Mouse (Mus musculus) ES-E14 (cell line): Measurements from ENCODE around the gene Klhdc4. TPM values are rescaled to one million over a fixed set of nuclear protein-coding genes. Genes with fewer than 3 reads are reported as not detected.

Experiments used
- DNase-seq: peaks from one replicate; pipeline ENCODE4 v3.0.0-alpha.2; 2013; ENCODE audit warnings: low read depth, low spot score
- H3K27ac ChIP-seq: 2 replicates; pipeline ENCODE4 v1.5.1; 2012; ENCODE audit warnings: low read depth, mild to moderate bottlenecking, low read length, moderate library complexity, mixed read lengths; ENCODE audit not compliant: poor library complexity, insufficient read depth, severe bottlenecking
- H3K36me3 ChIP-seq: 2 replicates; pipeline ENCODE4 v1.6.1; 2012; ENCODE audit warnings: mild to moderate bottlenecking, low read length, moderate library complexity, mixed read lengths; ENCODE audit not compliant: control insufficient read depth, poor library complexity, insufficient read depth, severe bottlenecking
- H3K4me1 ChIP-seq, 2 experiments: fragments of 150-350 bp in 1 of 2; sonication (generic) in 1 of 2; 2 replicates each; pipeline ENCODE4 v1.6.1; 2012; ENCODE audit warnings: low read length in 2 of 2, mild to moderate bottlenecking in 1 of 2, mixed read lengths in 1 of 2; ENCODE audit not compliant: control insufficient read depth in 2 of 2, insufficient read depth in 2 of 2, poor library complexity in 1 of 2
- H3K4me3 ChIP-seq, 2 experiments: fragments of 150-350 bp in 1 of 2; sonication (generic) in 1 of 2; 2 replicates each; pipeline ENCODE4 v1.5.1; 2012; ENCODE audit warnings: low read length in 2 of 2, low read depth in 1 of 2, mild to moderate bottlenecking in 1 of 2, mixed read lengths in 1 of 2; ENCODE audit not compliant: insufficient read depth in 1 of 2, poor library complexity in 1 of 2, severe bottlenecking in 1 of 2
- H3K9ac ChIP-seq: 2 replicates; pipeline ENCODE4 v1.6.1; 2012; ENCODE audit warnings: low read depth, mild to moderate bottlenecking, low read length, mixed read lengths; ENCODE audit not compliant: poor library complexity, insufficient read depth, severe bottlenecking
- H3K9me3 ChIP-seq: fragments of 150-350 bp; sonication (generic); 2 replicates; pipeline ENCODE4 v1.6.1; 2012; ENCODE audit warnings: low read depth, mild to moderate bottlenecking, low read length; ENCODE audit not compliant: control insufficient read depth, insufficient read depth
- CHD2 ChIP-seq: IDR thresholded peaks from 2 replicates; pipeline ENCODE4 v1.6.1; 2014; ENCODE audit warnings: mild to moderate bottlenecking, low read depth, low read length, inconsistent platforms
- HCFC1 ChIP-seq: IDR thresholded peaks from 2 replicates; pipeline ENCODE4 v1.6.1; 2012; ENCODE audit warnings: low read length, inconsistent platforms, borderline replicate concordance; ENCODE audit not compliant: insufficient read depth
- MAFK ChIP-seq: IDR thresholded peaks from 2 replicates; pipeline ENCODE4 v1.6.1; 2014; ENCODE audit warnings: mild to moderate bottlenecking, low read depth, low read length, inconsistent platforms; ENCODE audit not compliant: insufficient read depth
- ZC3H11A ChIP-seq: IDR thresholded peaks from 2 replicates; pipeline ENCODE4 v1.6.1; 2012; ENCODE audit warnings: low read depth, mild to moderate bottlenecking, inconsistent platforms, low read length, borderline replicate concordance
- ZNF384 ChIP-seq: IDR thresholded peaks from 2 replicates; pipeline ENCODE4 v1.6.1; 2012; ENCODE audit warnings: low read depth, low read length, inconsistent platforms
- in situ Hi-C, 2 experiments: fragments of 600-800 bp; cut with MboI; formaldehyde crosslinking; loops; one replicate each; pipeline ENCODE4 v1.15.1; 2025; ENCODE audit warnings: low sequenced_read_pairs in 2 of 2, inconsistent platforms in 1 of 2; ENCODE audit not compliant: unreplicated experiment in 2 of 2
- total RNA-seq: library from RNA; depleted of rRNA; stranded (reverse); fragments of 300-350 nt; gene quantifications from 2 replicates; pipeline ENCODE4 v1.2.3, GENCODE M21; 2012

Klhdc4 gene
- total RNA-seq, 1 experiment: 65.9 TPM

DNA sequence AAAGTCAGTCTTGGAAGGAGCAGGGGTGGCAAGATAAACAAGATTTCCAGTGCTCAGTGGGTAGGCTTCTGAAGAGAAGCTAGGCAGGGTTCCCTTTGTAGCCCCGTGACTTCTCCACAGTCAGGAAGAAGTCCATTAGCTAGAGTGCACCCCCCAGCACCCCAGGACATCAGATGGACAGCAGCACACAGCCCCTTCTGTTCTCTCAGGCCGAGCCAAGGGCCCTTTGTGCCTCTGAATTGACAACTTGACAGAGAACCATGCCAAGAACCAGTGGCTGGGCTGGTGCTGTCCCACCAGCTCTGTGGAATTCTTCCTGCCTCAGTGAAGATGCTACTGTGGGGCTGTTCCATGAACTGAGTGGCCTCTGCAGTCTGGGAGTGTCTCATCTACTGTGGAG lies 28.4 kb upstream of the Klhdc4 start:
- H3K4me3 ChIP-seq: no peak overlapping the region
- peaks cover 0 to 10% of the 10 kb centered on the region in 2 experiments; a peak in 1 of 4 replicates for H3K4me1 ChIP-seq
- in situ Hi-C loops: loop anchor here in 1 of 2 experiments (10.0 kb wide), 1 partner anchor 57 kb away; no protein-coding TSS in a partner anchor
- TF ChIP-seq CHD2: no peak
- TF ChIP-seq ZC3H11A: no peak
- TF ChIP-seq HCFC1: no peak
- TF ChIP-seq MAFK: no peak
- no peak for TF ChIP-seq ZNF384
- H3K9me3 ChIP-seq: no peaks in the 10 kb centered on the region
- no peak overlapping the region for H3K27ac ChIP-seq
- H3K9ac ChIP-seq: no peak overlapping the region
- DNase-seq: no peak
- no peaks in the 10 kb centered on the region for H3K36me3 ChIP-seq

DNA sequence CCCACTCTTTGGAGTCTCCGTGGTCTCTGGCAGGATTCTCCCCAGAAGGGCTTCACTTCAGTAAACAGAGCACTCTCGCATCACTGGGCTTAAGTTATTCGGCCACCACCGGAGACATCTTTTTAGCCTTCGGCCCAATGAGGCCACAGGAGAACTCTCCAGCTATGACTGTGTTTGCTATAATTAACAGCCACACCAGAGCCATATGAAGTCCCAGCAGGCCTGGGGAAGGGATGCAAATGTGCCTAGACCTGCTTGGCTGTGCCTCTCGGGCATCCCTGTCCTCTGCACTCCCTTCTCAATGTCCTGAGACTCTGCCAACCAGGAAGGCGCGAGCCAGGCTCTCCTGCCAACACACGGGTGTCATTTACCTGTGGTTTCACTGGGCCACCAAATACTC lies 28.0 kb upstream of the Klhdc4 start:
- DNase-seq: no peak
- in situ Hi-C loops: loop anchor here in 1 of 2 experiments (10.0 kb wide), 1 partner anchor 57 kb away; no protein-coding TSS in a partner anchor
- Histone ChIP-seq H3K36me3 (no peaks in the 10 kb centered on the region), H3K9ac (no peak overlapping the region), H3K9me3 (no peaks in the 10 kb centered on the region), H3K4me1 (peaks cover 1 to 10% of the 10 kb centered on the region in 2 experiments; a peak in 2 of 4 replicates), H3K27ac (no peak overlapping the region), H3K4me3 (no peak overlapping the region)
- no peak for TF ChIP-seq MAFK

DNA sequence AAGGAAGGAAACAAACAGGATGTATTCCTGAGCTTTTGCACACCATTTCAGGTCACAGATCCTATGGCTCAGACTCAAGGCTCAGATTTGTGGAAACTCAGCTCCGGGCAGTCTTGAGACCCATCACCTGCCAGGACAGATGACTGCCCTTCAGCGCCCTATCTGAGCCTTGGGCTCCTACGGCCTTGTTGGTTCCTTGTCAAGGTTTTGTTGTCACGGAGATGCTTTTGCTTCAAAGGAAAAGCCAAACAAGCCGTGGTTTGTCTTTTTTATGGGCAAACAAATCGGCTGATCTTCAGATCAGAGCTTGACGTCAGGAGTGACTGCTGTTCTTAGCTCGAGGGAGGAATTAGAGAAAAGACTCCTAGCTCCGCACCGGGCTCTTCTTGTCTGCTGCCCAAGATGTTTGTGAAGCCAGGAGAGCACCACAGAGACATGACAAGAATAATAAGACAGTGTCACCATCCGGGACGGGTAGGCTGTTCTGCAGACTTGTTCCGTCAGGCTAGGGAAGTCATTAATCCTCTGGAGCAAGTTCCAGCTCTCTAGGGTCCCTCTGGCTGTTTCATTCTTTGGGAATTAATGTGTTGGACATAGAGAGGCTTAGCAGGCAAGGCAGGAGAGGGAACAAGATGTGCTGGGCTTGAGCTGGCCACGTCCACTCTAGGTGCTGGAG lies 26.8 kb upstream of the Klhdc4 start:
- no peak for DNase-seq
- peaks cover 3 to 11% of the 10 kb centered on the region in 2 experiments; a peak in 2 of 4 replicates for H3K4me1 ChIP-seq
- H3K4me3 ChIP-seq: no peak overlapping the region
- no peak overlapping the region for H3K27ac ChIP-seq
- H3K9ac ChIP-seq: no peak overlapping the region
- no peaks in the 10 kb centered on the region for H3K9me3 ChIP-seq
- in situ Hi-C loops: loop anchor here in 1 of 2 experiments (10.0 kb wide), 1 partner anchor 59 kb away; no protein-coding TSS in a partner anchor
- TF ChIP-seq ZNF384 (no peak), MAFK (no peak)
- H3K36me3 ChIP-seq: no peaks in the 10 kb centered on the region

DNA sequence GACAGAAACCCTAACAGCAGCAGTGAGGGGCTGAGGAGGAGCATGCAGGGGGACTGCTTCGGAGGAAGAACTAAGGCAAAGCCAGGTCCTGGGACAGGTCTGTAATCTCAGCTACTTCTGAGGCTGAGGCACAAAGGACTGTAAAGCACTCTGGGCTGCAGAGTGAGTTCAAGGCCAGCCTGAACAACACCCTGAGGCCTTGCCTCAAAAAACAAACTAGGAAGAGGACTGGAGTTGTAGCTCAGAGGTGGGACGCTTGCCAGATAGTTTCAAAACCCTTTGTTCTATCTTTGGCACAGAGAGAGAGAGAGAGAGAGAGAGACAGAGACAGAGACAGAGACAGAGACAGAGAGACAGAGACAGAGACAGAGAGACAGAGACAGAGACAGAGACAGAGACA lies 24.2 kb upstream of the Klhdc4 start:
- Histone ChIP-seq H3K4me3 (no peak overlapping the region), H3K9ac (no peak overlapping the region), H3K27ac (no peak overlapping the region), H3K4me1 (peaks cover 7 to 15% of the 10 kb centered on the region in 2 experiments; a peak in 3 of 4 replicates), H3K9me3 (no peaks in the 10 kb centered on the region), H3K36me3 (no peaks in the 10 kb centered on the region)
- TF ChIP-seq MAFK: no peak
- TF ChIP-seq CHD2: no peak
- TF ChIP-seq ZNF384: no peak
- in situ Hi-C loops: loop anchor here in 1 of 2 experiments (10.0 kb wide), 1 partner anchor 61 kb away; no protein-coding TSS in a partner anchor
- no peak for DNase-seq

DNA sequence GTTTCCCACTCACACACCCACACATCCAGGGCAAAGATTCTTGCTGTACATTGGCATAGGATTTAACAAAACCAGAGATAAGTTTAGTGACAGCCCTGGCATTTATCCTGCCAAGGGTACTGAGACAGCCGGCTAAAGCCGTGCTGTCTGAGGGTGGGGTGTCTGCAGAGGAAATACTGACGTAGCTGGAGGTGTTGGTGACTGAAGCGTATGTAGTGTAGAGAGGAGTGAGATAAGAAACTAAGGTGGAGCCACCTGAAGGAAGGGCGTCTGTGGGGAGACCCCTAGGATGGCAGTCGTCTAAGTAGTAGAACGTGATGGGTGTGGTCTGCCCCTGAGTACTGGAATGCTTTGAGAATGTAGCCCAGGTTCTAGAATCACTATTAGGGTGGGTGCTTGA lies 23.1 kb upstream of the Klhdc4 start:
- in situ Hi-C loops: loop anchor here in 1 of 2 experiments (10.0 kb wide), 1 partner anchor 62 kb away; no protein-coding TSS in a partner anchor
- TF ChIP-seq ZC3H11A (no peak), HCFC1 (no peak), ZNF384 (no peak), CHD2 (no peak), MAFK (no peak)
- H3K36me3 ChIP-seq: no peaks in the 10 kb centered on the region
- no peak for DNase-seq
- H3K4me1 ChIP-seq: peaks cover 7 to 15% of the 10 kb centered on the region in 2 experiments; a peak in 3 of 4 replicates
- H3K9ac ChIP-seq: no peak overlapping the region
- no peak overlapping the region for H3K27ac ChIP-seq
- H3K4me3 ChIP-seq: no peak overlapping the region
- no peaks in the 10 kb centered on the region for H3K9me3 ChIP-seq
